Mouse (Mus musculus): ENCODE measurements around the gene Zbtb7b.
A peak's percentile ranks its signal among the peaks of the same experiment; 100 is the strongest.

Zbtb7b gene

GRCm38 (mm10) chr3:89365486-89366414 lies 28.8 kb downstream of the Zbtb7b start:
- DNase-seq (ENCODE audit: low spot score) = no peak

GRCm38 (mm10) chr3:89365153-89365485 lies 29.5 kb downstream of the Zbtb7b start, which contains the start of gene Dcst1:
TSS of gene Dcst1 (minus strand) at chr3:89365253.
- no peak for DNase-seq (ENCODE audit: low spot score)

- no peak for DNase-seq (ENCODE audit: low spot score)
Observed at GRCm38 (mm10) chr3:89364631-89365030, 29.9 kb downstream of the Zbtb7b start.

- DNase-seq (ENCODE audit: low spot score) = no peak
Observed at GRCm38 (mm10) chr3:89361675-89362074, 32.9 kb downstream of the Zbtb7b start, which contains the start of gene Dcst2. TSS of gene Dcst2 (plus strand) at chr3:89361975.

GRCm38 (mm10) chr3:89360237-89360636 lies 34.3 kb downstream of the Zbtb7b start:
- DNase-seq (ENCODE audit: low spot score) = no peak

GRCm38 (mm10) chr3:89359630-89360029 lies 34.9 kb downstream of the Zbtb7b start:
- no peak for DNase-seq (ENCODE audit: low spot score)

- no peak for DNase-seq (ENCODE audit: low spot score)
Observed at GRCm38 (mm10) chr3:89356029-89356428, 38.5 kb downstream of the Zbtb7b start.

- DNase-seq (ENCODE audit: low spot score) = no peak
Observed at GRCm38 (mm10) chr3:89355512-89355902, 39.1 kb downstream of the Zbtb7b start.

- DNase-seq (ENCODE audit: low spot score) = peak; percentile 56
Observed at GRCm38 (mm10) chr3:89354816-89355511, 39.6 kb downstream of the Zbtb7b start.

- DNase-seq (ENCODE audit: low spot score) = no peak
Observed at GRCm38 (mm10) chr3:89351271-89351670, 43.3 kb downstream of the Zbtb7b start.

- DNase-seq (ENCODE audit: low spot score) = peak; percentile 62
Observed at GRCm38 (mm10) chr3:89349869-89350501, 44.6 kb downstream of the Zbtb7b start, which contains the start of gene Adam15. TSS of gene Adam15 (minus strand) at chr3:89349996.

- DNase-seq (ENCODE audit: low spot score) = no peak
Observed at GRCm38 (mm10) chr3:89348911-89349868, 45.4 kb downstream of the Zbtb7b start.

- DNase-seq (ENCODE audit: low spot score) = no peak
Observed at GRCm38 (mm10) chr3:89347916-89348315, 46.7 kb downstream of the Zbtb7b start.

GRCm38 (mm10) chr3:89346815-89347540 lies 47.6 kb downstream of the Zbtb7b start:
- no peak for DNase-seq (ENCODE audit: low spot score)

GRCm38 (mm10) chr3:89343279-89343678 lies 51.3 kb downstream of the Zbtb7b start:
- no peak for DNase-seq (ENCODE audit: low spot score)

- DNase-seq (ENCODE audit: low spot score) = no peak
Observed at GRCm38 (mm10) chr3:89341794-89342193, 52.8 kb downstream of the Zbtb7b start.

- peak; percentile 54 for DNase-seq (ENCODE audit: low spot score)
Observed at GRCm38 (mm10) chr3:89340465-89340864, 54.1 kb downstream of the Zbtb7b start.

GRCm38 (mm10) chr3:89339416-89339815 lies 55.2 kb downstream of the Zbtb7b start:
- no peak for DNase-seq (ENCODE audit: low spot score)

- DNase-seq (ENCODE audit: low spot score) = no peak
Observed at GRCm38 (mm10) chr3:89337721-89338578, 56.6 kb downstream of the Zbtb7b start, which contains the start of gene Efna4. TSS of gene Efna4 (minus strand) at chr3:89338028.
